In the genomic region with DNA sequence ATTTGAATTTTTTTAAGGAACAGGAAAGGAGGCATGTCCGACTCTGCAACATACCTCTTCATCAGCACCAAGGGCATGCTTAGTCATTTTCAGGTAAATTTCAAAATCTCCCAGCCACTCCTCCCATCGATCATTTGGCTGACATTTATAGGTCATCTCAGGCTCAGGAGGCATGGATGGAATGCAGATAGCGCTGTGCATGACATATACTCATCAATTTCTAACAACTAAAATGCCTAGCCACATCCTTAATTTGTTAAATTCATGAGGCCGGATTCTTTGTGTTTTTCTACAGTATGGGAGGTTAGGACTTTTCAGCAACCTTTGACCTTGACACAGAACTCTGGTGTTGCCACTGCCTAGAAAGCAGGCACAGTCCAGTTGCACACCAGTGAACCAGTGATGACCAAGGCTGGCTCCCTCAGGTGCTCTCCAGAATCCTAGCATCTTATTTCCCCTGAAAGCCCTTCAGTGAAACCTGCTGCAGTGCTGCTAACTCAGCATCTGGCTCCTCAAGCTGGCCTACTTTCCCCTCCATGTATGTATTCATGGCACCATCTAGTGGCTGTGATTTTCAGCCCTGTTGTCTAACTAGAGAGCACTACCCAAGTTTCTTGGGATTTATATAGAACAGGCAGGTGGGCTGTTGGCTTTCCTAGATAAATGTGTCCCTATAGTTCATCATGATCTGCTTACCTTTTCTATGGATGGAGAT, we compare ENCODE assay signal across 8 mouse cellular contexts. TPM values are rescaled to one million over a fixed set of nuclear protein-coding genes. Genes with fewer than 3 reads are reported as not detected.
A peak's percentile ranks its signal among the peaks of the same experiment; 100 is the strongest.
DNase-seq lines count a peak whose midpoint lies in the region; ATAC-seq lines count a peak whose summit lies in the region.

No protein-coding gene starts in this region.

- no peak overlapping the region for H3K4me2 ChIP-seq in midbrain, embryonic 11.5 days

- no peak overlapping the region for H3K4me3 ChIP-seq in midbrain, embryonic 11.5 days (ENCODE audit: low read depth, low read length)

- peak; percentile 67; the same call in 1 of the 2 replicates for ATAC-seq in midbrain, embryonic 11.5 days (ENCODE audit: low FRiP score)

- no peak overlapping the region for H3K9ac ChIP-seq in midbrain, embryonic 11.5 days (ENCODE audit: low read length)

- no peaks in the 10 kb centered on the region for H3K9me3 ChIP-seq in midbrain, embryonic 11.5 days (ENCODE audit: control insufficient read depth, low read length)

- DNase-seq in lung, postnatal 14 days, result peak; percentile 5
- no peak for DNase-seq in lung, postnatal 4 days
- peak; percentile 23 to 50 for DNase-seq in cerebellum, adult 18-20 months
- DNase-seq in forelimb bud, embryonic 11.5 days (ENCODE audit: low read depth, low spot score), result peak; percentile 40
- peak; percentile 25 to 60 for DNase-seq in kidney, postnatal 36 days
- DNase-seq in midbrain, embryonic 11.5 days (ENCODE audit: low spot score, missing footprints), result no peak
- no peak for DNase-seq in thymus, postnatal 36 days
- no peak for DNase-seq in testis, postnatal 14 days (ENCODE audit: low spot score)

- WGBS in midbrain, embryonic 11.5 days, result 86% methylated on average over 4 of the region's 4 CpGs

- no peak overlapping the region for H3K27ac ChIP-seq in midbrain, embryonic 11.5 days (ENCODE audit: low read depth, low read length)

- H3K36me3 ChIP-seq in midbrain, embryonic 11.5 days (ENCODE audit: control insufficient read depth, insufficient read depth, low read length), result no peaks in the 10 kb centered on the region

- no peaks in the 10 kb centered on the region for H3K4me1 ChIP-seq in midbrain, embryonic 11.5 days (ENCODE audit: control insufficient read depth, insufficient read depth, low read length)

- H3K27me3 ChIP-seq in midbrain, embryonic 11.5 days (ENCODE audit: control insufficient read depth, insufficient read depth, low read length), result no peaks in the 10 kb centered on the region

RNA-seq across cellular contexts. Expression of a gene that starts 35.9 kb away (rescaled TPM):
- polyA plus RNA-seq in midbrain, embryonic 11.5 days (2014; fragmentation: Nextera tagmentation; extraction: Ambion mirVana), result 1.1 and 1.4 TPM in 2 replicates

RNA-seq across cellular contexts. Expression of a gene that starts 54.5 kb away (rescaled TPM):
- polyA plus RNA-seq in midbrain, embryonic 11.5 days (2014; fragmentation: Nextera tagmentation; extraction: Ambion mirVana), result 11.7 and 13.3 TPM in 2 replicates

Comparison
In these comparisons a context has a peak if more than half of its experiments do, and no peak if none do; other contexts are left out.
1. DNase-seq: peak in lung, postnatal 14 days (single experiment), cerebellum, adult 18-20 months (2 of 2), forelimb bud, embryonic 11.5 days (single experiment) and kidney, postnatal 36 days (2 of 2); none in lung, postnatal 4 days (0 of 2), midbrain, embryonic 11.5 days (single experiment), thymus, postnatal 36 days (0 of 2) and testis, postnatal 14 days (single experiment).